Mouse (Mus musculus): ENCODE data around the gene Gfral. TPM values are rescaled to one million over a fixed set of nuclear protein-coding genes. Genes with fewer than 3 reads are reported as not detected.
A peak's percentile ranks its signal among the peaks of the same experiment; 100 is the strongest.

The Gfral gene
- total RNA-seq, 2 experiments from 2014 or later = not detected

DNA sequence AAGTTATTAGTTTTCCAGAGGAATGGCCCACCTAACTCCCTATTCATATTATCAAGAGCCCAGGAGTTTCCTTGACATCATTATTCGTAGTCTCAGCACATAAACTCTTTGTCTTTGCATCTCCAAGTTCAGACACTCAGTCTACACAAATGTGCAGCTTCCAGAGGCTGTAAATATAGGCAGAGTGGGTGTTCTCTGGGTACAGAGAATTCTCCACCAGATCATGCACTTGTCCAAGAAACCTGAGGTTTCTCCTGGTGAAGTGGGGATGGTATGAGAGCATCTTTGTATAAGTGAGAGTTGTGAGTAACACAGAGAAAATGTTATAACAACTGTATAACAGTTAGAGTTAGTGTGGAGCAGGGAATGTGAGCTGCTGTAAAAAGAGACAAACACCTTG, 84.1 kb downstream of the Gfral start:
- no peak for DNase-seq
- intact Hi-C loops (cut with DNase I) = no loop called here

DNA sequence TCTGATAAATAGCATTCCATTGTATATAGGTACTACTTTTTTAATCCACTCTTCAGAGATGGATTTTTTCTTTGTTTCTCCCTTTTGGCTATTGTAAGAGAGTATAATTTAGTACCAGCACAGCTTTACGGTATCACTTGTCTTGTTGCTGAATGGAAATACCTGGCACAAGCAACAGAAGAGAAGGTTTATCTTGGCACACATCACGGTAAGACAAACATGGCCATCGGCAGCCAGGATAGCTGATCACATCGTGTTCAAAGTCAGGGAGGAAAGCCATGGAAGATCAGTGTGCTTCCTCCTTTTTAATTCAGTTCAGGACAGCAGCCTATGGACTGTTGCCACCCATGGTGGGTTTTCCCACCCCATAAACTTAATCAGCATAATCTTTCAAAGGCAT, 89.2 kb downstream of the Gfral start:
- intact Hi-C loops (cut with DNase I) = no loop called here
- no peak for DNase-seq

DNA sequence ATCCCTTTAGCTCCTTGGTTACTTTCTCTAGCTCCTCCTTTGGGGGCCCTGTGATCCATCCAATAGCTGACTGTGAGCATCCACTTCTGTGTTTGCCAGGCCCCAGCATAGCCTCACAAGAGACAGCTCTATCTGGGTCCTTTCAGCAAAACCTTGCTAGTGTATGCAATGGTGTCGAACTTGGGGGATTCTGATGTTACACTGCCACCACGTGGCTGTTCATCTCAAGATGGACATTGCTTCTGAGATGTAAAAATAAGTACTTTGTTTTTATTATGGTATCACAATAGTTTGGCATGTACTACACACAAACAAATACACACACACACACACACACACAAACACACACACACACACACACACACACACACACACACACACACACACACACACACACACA, 90.6 kb downstream of the Gfral start:
- intact Hi-C loops (cut with DNase I) = loop anchor here (2.0 kb wide), 1 partner anchor 362 kb away; no protein-coding TSS in a partner anchor
- DNase-seq = peak; percentile 66

Other genes starting within 250 kb of the Gfral start
- 10 to 100 TPM; 28.8 to 30.0 TPM for gene Hmgcll1, start 198.8 kb downstream of the Gfral start, total RNA-seq (2021)
- gene Hcrtr2, start 110.2 kb upstream of the Gfral start, total RNA-seq (2021) = 1 to 10 TPM; 6.4 to 6.6 TPM

Measured in left cerebral cortex, postnatal 4 days (tissue).